Mouse (Mus musculus) retina, adult 2 months (tissue): Measurements from ENCODE around the gene Hes5.

Experiments
- DNase-seq: peaks from one replicate; pipeline ENCODE4 v3.0.0-alpha.2; 2012; ENCODE audit warnings: low read depth, low spot score

Hes5 gene

GRCm38 (mm10) chr4:155011312-155012025, 50.7 kb downstream of the Hes5 start:
- DNase-seq, result no peak
